Mouse (Mus musculus): ENCODE data around the gene Tlk1.

GRCm38 (mm10) chr2:70762741-70763140 lies 62.8 kb downstream of the Tlk1 start:
- TF ChIP-seq CTCF (IDR thresholded peaks at IDR 0.05; ENCODE audit: low read depth) = no peak
- no peak for TF ChIP-seq EP300 (optimal IDR thresholded peaks at IDR 0.05)
